8 mouse cellular contexts compared by ENCODE assay signal in genomic region chr11:60927264-60927663, GRCm38 (mm10). TPM values are rescaled to one million over a fixed set of nuclear protein-coding genes. Genes with fewer than 3 reads are reported as not detected.
DNase-seq lines count a peak whose midpoint lies in the region; ATAC-seq and TF ChIP-seq lines count a peak whose summit lies in the region.

No protein-coding gene starts in this region.

- DNase-seq in CD4-positive helper T cell, adult 2 months (ENCODE audit: low read depth, low spot score): peak; percentile 90
- DNase-seq in brain, embryonic 14.5 days (ENCODE audit: low read depth): peak; percentile 96
- peak; percentile 97 for DNase-seq in kidney, postnatal 0 days (ENCODE audit: low spot score)
- peak; percentile 91 for DNase-seq in liver, adult 2 months (ENCODE audit: extremely low read depth, low read depth, low spot score)
- DNase-seq in naive thymus-derived CD4-positive, alpha-beta T cell, adult 2 months (ENCODE audit: low read depth): peak; percentile 95
- DNase-seq in splenic B cell, adult 2 months (ENCODE audit: low read depth, low spot score): peak; percentile 95

- H3K4me3 ChIP-seq in heart, embryonic 13.5 days: peak overlapping the region; percentile 24
- no peak overlapping the region for H3K4me3 ChIP-seq in kidney, postnatal 0 days (replicated peaks; ENCODE audit: low read depth, low read length)
- H3K4me3 ChIP-seq in liver, adult 2 months (ENCODE audit: insufficient read depth, low read depth, low read length): no peak overlapping the region

- peak overlapping the region; percentile 55 for H3K9ac ChIP-seq in heart, embryonic 13.5 days
- no peak overlapping the region for H3K9ac ChIP-seq in kidney, postnatal 0 days (ENCODE audit: low read depth, low read length)
- H3K9ac ChIP-seq in liver, adult 2 months (ENCODE audit: low read depth, low read length): no peak overlapping the region

- no peaks in the 10 kb centered on the region; the same call in 1 of the 2 replicates for H3K79me2 ChIP-seq in liver, adult 2 months (ENCODE audit: control insufficient read depth, insufficient read depth, low read length)

- no peaks in the 10 kb centered on the region for H3K27me3 ChIP-seq in heart, embryonic 13.5 days (replicated peaks)
- H3K27me3 ChIP-seq in kidney, postnatal 0 days (ENCODE audit: insufficient read depth, low read length): no peaks in the 10 kb centered on the region
- no peaks in the 10 kb centered on the region for H3K27me3 ChIP-seq in liver, adult 2 months (ENCODE audit: control insufficient read depth, insufficient read depth, low read length)
- H3K27me3 ChIP-seq in splenic B cell, adult 2 months (ENCODE audit: control insufficient read depth, insufficient read depth, low read length, poor library complexity, severe bottlenecking): no peaks in the 10 kb centered on the region

- H3K27ac ChIP-seq in heart, embryonic 13.5 days (replicated peaks): 0 out of 2 replicates have a peak overlapping the region, but pooled peaks have one; percentile 16
- H3K27ac ChIP-seq in kidney, postnatal 0 days: peak overlapping the region; percentile 47
- peak overlapping the region; percentile 47; the same call in 1 of the 2 replicates for H3K27ac ChIP-seq in liver, adult 2 months (replicated peaks; ENCODE audit: insufficient read depth, low read depth, low read length)

- under 1% methylated on average over 9 of the region's 9 CpGs for WGBS in heart, embryonic 13.5 days
- WGBS in kidney, postnatal 0 days: under 1% methylated on average over 9 of the region's 9 CpGs
- WGBS in liver, adult 2 months: under 1% methylated on average over 9 of the region's 9 CpGs

- peak; percentile 92 for TF ChIP-seq CTCF in brain, embryonic 14.5 days (IDR thresholded peaks at IDR 0.05; ENCODE audit: borderline replicate concordance, extremely low read depth, insufficient read depth, insufficient read length)
- peak; percentile 99 for TF ChIP-seq CTCF in kidney, postnatal 0 days (IDR thresholded peaks at IDR 0.05; ENCODE audit: low read depth)
- peak; percentile 76 for TF ChIP-seq CTCF in liver, adult 2 months (IDR thresholded peaks at IDR 0.05; ENCODE audit: low read depth, low read length)

- TF ChIP-seq POLR2A in brain, embryonic 14.5 days (IDR thresholded peaks at IDR 0.05; ENCODE audit: borderline replicate concordance, extremely low read depth, insufficient read depth, insufficient read length, poor library complexity, severe bottlenecking): no peak
- TF ChIP-seq POLR2A in liver, adult 2 months (IDR thresholded peaks at IDR 0.05; ENCODE audit: extremely low read depth, insufficient read depth, low read length): no peak

- peaks cover 28% of the 10 kb centered on the region for H3K4me1 ChIP-seq in heart, embryonic 13.5 days
- H3K4me1 ChIP-seq in kidney, postnatal 0 days (replicated peaks; ENCODE audit: insufficient read depth, low read length): peaks cover 14% of the 10 kb centered on the region; the same call in 1 of the 2 replicates
- H3K4me1 ChIP-seq in liver, adult 2 months (ENCODE audit: control insufficient read depth, insufficient read depth, low read length): peaks cover 4% of the 10 kb centered on the region; the same call in 1 of the 2 replicates

- no peaks in the 10 kb centered on the region for H3K9me3 ChIP-seq in heart, embryonic 13.5 days
- H3K9me3 ChIP-seq in kidney, postnatal 0 days (replicated peaks; ENCODE audit: low read length): no peaks in the 10 kb centered on the region

- peak; percentile 41 for ATAC-seq in erythroid progenitor cell, adult 5-6 weeks (replicated peaks; ENCODE audit: low FRiP score, poor library complexity, severe bottlenecking)
- no peak for ATAC-seq in heart, embryonic 13.5 days (ENCODE audit: extremely low read depth, insufficient number of reproducible peaks, low FRiP score, low TSS enrichment)
- ATAC-seq in kidney, postnatal 0 days (replicated peaks; ENCODE audit: low FRiP score, low read depth): peak; percentile 72

- H3K4me2 ChIP-seq in heart, embryonic 13.5 days: peak overlapping the region; percentile 62
- peak overlapping the region; percentile 36 for H3K4me2 ChIP-seq in kidney, postnatal 0 days (ENCODE audit: low read length)

- no peaks in the 10 kb centered on the region for H3K36me3 ChIP-seq in heart, embryonic 13.5 days
- H3K36me3 ChIP-seq in kidney, postnatal 0 days (ENCODE audit: insufficient read depth, low read length): no peaks in the 10 kb centered on the region
- H3K36me3 ChIP-seq in liver, adult 2 months (ENCODE audit: control insufficient read depth, insufficient read depth, low read length): no peaks in the 10 kb centered on the region
- no peaks in the 10 kb centered on the region for H3K36me3 ChIP-seq in splenic B cell, adult 2 months (ENCODE audit: control insufficient read depth, insufficient read depth, low read length, poor library complexity, severe bottlenecking)

RNA-seq across cellular contexts. Expression of gene Map2k3, which starts 4.6 kb away (rescaled TPM):
- 14.7 and 17.3 TPM in 2 replicates for polyA plus RNA-seq in brain, embryonic 14.5 days (2012; rRNA removed)
- 105 and 148 TPM in 2 replicates for total RNA-seq in erythroid progenitor cell, adult 5-6 weeks (2015; ENCODE audit: low replicate concordance)
- 93.2 and 132 TPM in 2 replicates for total RNA-seq in erythroid progenitor cell, adult 5-6 weeks (2017; ENCODE audit: low replicate concordance)
- polyA plus RNA-seq in heart, embryonic 13.5 days (2015; fragmentation: Nextera tagmentation; extraction: Ambion mirVana): 73.6 and 78.1 TPM in 2 replicates
- polyA plus RNA-seq in kidney, postnatal 0 days (2015; fragmentation: Nextera tagmentation; extraction: Ambion mirVana): 83.5 and 90.1 TPM in 2 replicates
- 25.7 and 30.3 TPM in 2 replicates for total RNA-seq in liver, adult 2 months (2014; rRNA removed)
- 36.9 and 39.7 TPM in 2 replicates for polyA plus RNA-seq in liver, adult 2 months (2012; rRNA removed)

RNA-seq across cellular contexts. Expression of gene Natd1, which starts 12.7 kb away (rescaled TPM):
- polyA plus RNA-seq in brain, embryonic 14.5 days (2012; rRNA removed): 51.5 and 54.6 TPM in 2 replicates
- 32.1 and 36.0 TPM in 2 replicates for total RNA-seq in erythroid progenitor cell, adult 5-6 weeks (2015; ENCODE audit: low replicate concordance)
- total RNA-seq in erythroid progenitor cell, adult 5-6 weeks (2017; ENCODE audit: low replicate concordance): 17.2 and 29.4 TPM in 2 replicates
- polyA plus RNA-seq in heart, embryonic 13.5 days (2015; fragmentation: Nextera tagmentation; extraction: Ambion mirVana): 19.8 and 23.4 TPM in 2 replicates
- 20.7 and 21.1 TPM in 2 replicates for polyA plus RNA-seq in kidney, postnatal 0 days (2015; fragmentation: Nextera tagmentation; extraction: Ambion mirVana)
- 1.1 and 2.2 TPM in 2 replicates for total RNA-seq in liver, adult 2 months (2014; rRNA removed)
- 6.6 and 7.0 TPM in 2 replicates for polyA plus RNA-seq in liver, adult 2 months (2012; rRNA removed)

RNA-seq across cellular contexts. Expression of gene Tmem11, which starts 48.2 kb away (rescaled TPM):
- polyA plus RNA-seq in brain, embryonic 14.5 days (2012; rRNA removed): 58.8 and 80.1 TPM in 2 replicates
- total RNA-seq in erythroid progenitor cell, adult 5-6 weeks (2015; ENCODE audit: low replicate concordance): 9.2 and 16.2 TPM in 2 replicates
- total RNA-seq in erythroid progenitor cell, adult 5-6 weeks (2017; ENCODE audit: low replicate concordance): 10.7 and 16.8 TPM in 2 replicates
- 60.6 and 68.6 TPM in 2 replicates for polyA plus RNA-seq in heart, embryonic 13.5 days (2015; fragmentation: Nextera tagmentation; extraction: Ambion mirVana)
- 55.9 and 57.8 TPM in 2 replicates for polyA plus RNA-seq in kidney, postnatal 0 days (2015; fragmentation: Nextera tagmentation; extraction: Ambion mirVana)
- 19.8 and 20.0 TPM in 2 replicates for total RNA-seq in liver, adult 2 months (2014; rRNA removed)
- 48.9 and 67.8 TPM in 2 replicates for polyA plus RNA-seq in liver, adult 2 months (2012; rRNA removed)
